ENCODE assay signal across 20 mouse cellular contexts in the genomic region with DNA sequence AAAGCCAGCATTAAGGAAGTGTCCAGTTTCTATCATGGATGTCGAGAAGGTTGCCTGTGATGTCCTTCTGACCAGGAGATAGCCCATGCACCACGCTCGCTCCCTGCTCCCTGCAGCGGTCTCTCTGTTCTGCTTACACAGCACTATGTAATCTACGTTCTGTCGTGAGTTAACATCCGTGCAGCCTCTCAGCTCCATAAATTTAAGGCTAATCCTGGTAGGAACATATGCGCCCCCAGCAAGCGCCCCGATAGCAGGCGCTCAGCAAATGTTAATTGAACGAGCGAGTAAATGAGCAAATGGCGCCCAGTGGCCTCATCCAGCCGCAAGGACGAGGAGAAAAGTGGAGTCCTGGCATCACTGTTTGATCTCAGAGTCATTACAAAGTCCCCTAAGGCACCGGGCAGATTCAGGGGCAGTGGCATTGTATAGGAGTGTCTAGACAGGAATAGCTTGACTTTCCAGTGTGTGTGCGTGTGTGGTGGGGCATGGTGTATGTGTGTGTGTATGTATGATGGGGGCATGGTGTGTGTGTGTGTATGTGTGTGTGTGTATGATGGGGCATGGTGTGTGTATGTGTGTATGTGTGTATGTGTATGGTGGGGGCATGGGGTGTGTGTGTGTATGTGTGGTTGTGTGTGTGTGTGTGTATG. TPM values are rescaled to one million over a fixed set of nuclear protein-coding genes. Genes with fewer than 3 reads are reported as not detected.
DNase-seq lines count a peak whose midpoint lies in the region; ATAC-seq and TF ChIP-seq lines count a peak whose summit lies in the region.
"Had no signal": no experiment of that assay in that cellular context is flagged by ENCODE, and none has a peak within 500 bp of the region (broad histone marks: within the 10 kb centered on the region; RNA-seq: fewer than 3 reads in every experiment).

No protein-coding gene starts in this region.

- no peak overlapping the region for H3K4me2 ChIP-seq in forebrain, embryonic 14.5 days (ENCODE audit: low read length)
- H3K4me2 ChIP-seq in forebrain, embryonic 13.5 days, result no peak overlapping the region
- no peak overlapping the region for H3K4me2 ChIP-seq in kidney, embryonic 16.5 days (replicated peaks; ENCODE audit: low read depth, low read length)
- H3K4me2 ChIP-seq in limb, embryonic 15.5 days, result no peak overlapping the region
- H3K4me2 ChIP-seq: embryonic facial prominence, embryonic 12.5 days; kidney, embryonic 15.5 days; liver, embryonic 12.5 days; midbrain, embryonic 15.5 days had no signal

- H3K27me3 ChIP-seq in forebrain, embryonic 14.5 days (replicated peaks; ENCODE audit: control insufficient read depth, insufficient read depth, low read length), result no peaks in the 10 kb centered on the region
- no peaks in the 10 kb centered on the region for H3K27me3 ChIP-seq in forebrain, embryonic 13.5 days
- no peaks in the 10 kb centered on the region for H3K27me3 ChIP-seq in kidney, embryonic 16.5 days (ENCODE audit: insufficient read depth, low read length)
- H3K27me3 ChIP-seq in limb, embryonic 15.5 days, result no peaks in the 10 kb centered on the region
- H3K27me3 ChIP-seq: embryonic facial prominence, embryonic 12.5 days; kidney, embryonic 15.5 days; liver, embryonic 12.5 days; midbrain, embryonic 15.5 days had no signal

- TF ChIP-seq CTCF in brain, embryonic 14.5 days (IDR thresholded peaks at IDR 0.05; ENCODE audit: borderline replicate concordance, extremely low read depth, insufficient read depth, insufficient read length), result no peak

- ATAC-seq in forebrain, embryonic 14.5 days, result no peak
- ATAC-seq in forebrain, embryonic 13.5 days, result no peak
- peak; percentile 47; the same call in 1 of the 2 replicates for ATAC-seq in kidney, embryonic 16.5 days (ENCODE audit: low FRiP score, low TSS enrichment)
- 0 out of 2 replicates have a peak, but pooled peaks have one; percentile 6 for ATAC-seq in limb, embryonic 15.5 days (ENCODE audit: insufficient number of reproducible peaks, low FRiP score, low TSS enrichment, low read depth)
- ATAC-seq: CD4-positive, CD25-positive, alpha-beta regulatory T cell, adult 4 months; liver, embryonic 12.5 days; midbrain, embryonic 15.5 days had no signal

- no peaks in the 10 kb centered on the region for H3K36me3 ChIP-seq in forebrain, embryonic 14.5 days (ENCODE audit: control insufficient read depth, insufficient read depth, low read length)
- H3K36me3 ChIP-seq in forebrain, embryonic 13.5 days (ENCODE audit: poor library complexity, severe bottlenecking), result no peaks in the 10 kb centered on the region
- H3K36me3 ChIP-seq in kidney, embryonic 16.5 days (ENCODE audit: insufficient read depth, low read length), result no peaks in the 10 kb centered on the region
- H3K36me3 ChIP-seq in limb, embryonic 15.5 days, result no peaks in the 10 kb centered on the region
- H3K36me3 ChIP-seq: embryonic facial prominence, embryonic 12.5 days; kidney, embryonic 15.5 days; liver, embryonic 12.5 days; midbrain, embryonic 15.5 days had no signal

- no peaks in the 10 kb centered on the region for H3K4me1 ChIP-seq in forebrain, embryonic 14.5 days (ENCODE audit: control insufficient read depth, insufficient read depth, low read length)
- peaks cover 2% of the 10 kb centered on the region for H3K4me1 ChIP-seq in forebrain, embryonic 13.5 days
- H3K4me1 ChIP-seq in kidney, embryonic 16.5 days (ENCODE audit: insufficient read depth, low read length), result peaks cover 11% of the 10 kb centered on the region
- H3K4me1 ChIP-seq in limb, embryonic 15.5 days, result peaks cover 17% of the 10 kb centered on the region
- H3K4me1 ChIP-seq: liver, embryonic 12.5 days had no signal

- TF ChIP-seq POLR2A in brain, embryonic 14.5 days (IDR thresholded peaks at IDR 0.05; ENCODE audit: borderline replicate concordance, extremely low read depth, insufficient read depth, insufficient read length, poor library complexity, severe bottlenecking), result no peak

- no peak overlapping the region for H3K4me3 ChIP-seq in forebrain, embryonic 14.5 days (ENCODE audit: low read depth, low read length)
- no peak overlapping the region for H3K4me3 ChIP-seq in forebrain, embryonic 13.5 days
- no peak overlapping the region for H3K4me3 ChIP-seq in kidney, embryonic 16.5 days (ENCODE audit: low read length)
- no peak overlapping the region for H3K4me3 ChIP-seq in limb, embryonic 15.5 days
- H3K4me3 ChIP-seq: embryonic facial prominence, embryonic 12.5 days; kidney, embryonic 15.5 days; liver, embryonic 12.5 days; midbrain, embryonic 15.5 days had no signal

- peak overlapping the region; percentile 8; the same call in 1 of the 2 replicates for H3K9ac ChIP-seq in forebrain, embryonic 14.5 days (ENCODE audit: low read length)
- no peak overlapping the region for H3K9ac ChIP-seq in forebrain, embryonic 13.5 days
- no peak overlapping the region for H3K9ac ChIP-seq in kidney, embryonic 16.5 days (replicated peaks; ENCODE audit: low read length)
- no peak overlapping the region for H3K9ac ChIP-seq in limb, embryonic 15.5 days
- H3K9ac ChIP-seq: embryonic facial prominence, embryonic 12.5 days; kidney, embryonic 15.5 days; liver, embryonic 12.5 days; midbrain, embryonic 15.5 days had no signal

- no peaks in the 10 kb centered on the region for H3K9me3 ChIP-seq in forebrain, embryonic 14.5 days (replicated peaks; ENCODE audit: control insufficient read depth, low read length)
- no peaks in the 10 kb centered on the region for H3K9me3 ChIP-seq in forebrain, embryonic 13.5 days (replicated peaks)
- H3K9me3 ChIP-seq in kidney, embryonic 16.5 days (ENCODE audit: low read length), result no peaks in the 10 kb centered on the region
- no peaks in the 10 kb centered on the region for H3K9me3 ChIP-seq in limb, embryonic 15.5 days
- H3K9me3 ChIP-seq: embryonic facial prominence, embryonic 12.5 days; kidney, embryonic 15.5 days; liver, embryonic 12.5 days; midbrain, embryonic 15.5 days had no signal

- 74% methylated on average over 18 of the region's 18 CpGs for WGBS in forebrain, embryonic 14.5 days
- WGBS in forebrain, embryonic 13.5 days, result 81% methylated on average over 18 of the region's 18 CpGs
- 43% methylated on average over 18 of the region's 18 CpGs for WGBS in kidney, embryonic 16.5 days
- WGBS in limb, embryonic 15.5 days, result 48% methylated on average over 18 of the region's 18 CpGs

- H3K27ac ChIP-seq in forebrain, embryonic 14.5 days (ENCODE audit: low read depth, low read length), result peak overlapping the region; percentile 11; the same call in 1 of the 2 replicates
- H3K27ac ChIP-seq in forebrain, embryonic 13.5 days, result no peak overlapping the region
- H3K27ac ChIP-seq in kidney, embryonic 16.5 days (ENCODE audit: low read length), result no peak overlapping the region
- H3K27ac ChIP-seq in limb, embryonic 15.5 days, result no peak overlapping the region
- H3K27ac ChIP-seq: embryonic facial prominence, embryonic 12.5 days; kidney, embryonic 15.5 days; liver, embryonic 12.5 days; midbrain, embryonic 15.5 days had no signal

- DNase-seq in forebrain, embryonic 14.5 days (ENCODE audit: low spot score), result no peak
- DNase-seq in kidney, postnatal 25 days, result no peak
- peak; percentile 65 for DNase-seq in brain, embryonic 14.5 days (ENCODE audit: low read depth)
- DNase-seq in cerebellum, adult 8-10 months, result no peak
- DNase-seq: adrenal gland, postnatal 14 days; cerebellum, adult 9-11 months; heart, postnatal 10 days; kidney, adult 11 months; left cerebral cortex, postnatal 4 days; lung, adult 18-20 months; lung, postnatal 14 days; thymus, postnatal 14 days had no signal

RNA-seq across cellular contexts. Expression of a gene that starts 35.9 kb away (rescaled TPM):
- 71.6 and 78.2 TPM in 2 replicates for polyA plus RNA-seq in forebrain, embryonic 14.5 days (2014; fragmentation: Nextera tagmentation; extraction: Ambion mirVana)
- polyA plus RNA-seq in forebrain, embryonic 13.5 days (2015; fragmentation: Nextera tagmentation; extraction: Ambion mirVana), result 66.4 and 75.0 TPM in 2 replicates
- polyA plus RNA-seq in kidney, embryonic 16.5 days (2015; fragmentation: Nextera tagmentation; extraction: Ambion mirVana), result 40.0 and 47.9 TPM in 2 replicates
- polyA plus RNA-seq in brain, embryonic 14.5 days (2012; rRNA removed), result 46.4 and 53.2 TPM in 2 replicates
- 20.4 and 22.3 TPM in 2 replicates for polyA plus RNA-seq in limb, embryonic 15.5 days (2015; fragmentation: Nextera tagmentation; extraction: Ambion mirVana)

RNA-seq across cellular contexts. Expression of a gene that starts 55.9 kb away (rescaled TPM):
- polyA plus RNA-seq in forebrain, embryonic 14.5 days (2014; fragmentation: Nextera tagmentation; extraction: Ambion mirVana), result 2.3 and 2.4 TPM in 2 replicates
- 1.5 and 2.1 TPM in 2 replicates for polyA plus RNA-seq in forebrain, embryonic 13.5 days (2015; fragmentation: Nextera tagmentation; extraction: Ambion mirVana)
- 1.5 and 1.7 TPM in 2 replicates for polyA plus RNA-seq in kidney, embryonic 16.5 days (2015; fragmentation: Nextera tagmentation; extraction: Ambion mirVana)
- polyA plus RNA-seq in brain, embryonic 14.5 days (2012; rRNA removed), result 2.1 and 2.7 TPM in 2 replicates
- polyA plus RNA-seq in limb, embryonic 15.5 days (2015; fragmentation: Nextera tagmentation; extraction: Ambion mirVana), result 0.23 and 0.87 TPM in 2 replicates

Comparison
In these comparisons a context has a peak if more than half of its experiments do, and no peak if none do; other contexts are left out.
1. ATAC-seq: peak in kidney, embryonic 16.5 days (single experiment) and limb, embryonic 15.5 days (single experiment); none in forebrain, embryonic 14.5 days (single experiment) and forebrain, embryonic 13.5 days (single experiment).